Mouse (Mus musculus): ENCODE results near the gene Snrpd2.

DNA sequence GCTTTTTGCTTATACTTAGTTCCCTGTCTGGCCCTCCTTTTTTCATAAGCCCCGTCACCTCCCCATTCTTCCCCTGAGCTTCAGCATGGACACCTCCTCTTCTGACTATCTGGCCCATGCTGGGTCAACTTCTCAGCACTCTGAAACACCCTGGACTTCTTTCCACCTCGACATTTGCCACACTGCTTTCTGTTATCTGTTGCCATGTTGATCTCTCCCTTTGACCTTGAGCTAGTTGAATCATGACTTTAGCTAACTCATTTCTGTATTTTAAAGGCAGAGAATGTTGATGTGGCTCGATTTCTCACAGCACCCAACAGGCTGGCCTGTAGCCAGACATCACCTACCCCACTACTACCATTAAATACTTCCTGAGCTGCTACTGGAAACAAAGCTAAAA is 42.1 kb upstream of the Snrpd2 start:
- TF ChIP-seq CTCF (IDR thresholded peaks at IDR 0.05; ENCODE audit: control insufficient read depth, insufficient read depth, insufficient replicate concordance, low read depth, low read length) (no peak), POLR2A (IDR thresholded peaks at IDR 0.05; ENCODE audit: control insufficient read depth, low read depth, low read length) (no peak)
